In the genomic region with DNA sequence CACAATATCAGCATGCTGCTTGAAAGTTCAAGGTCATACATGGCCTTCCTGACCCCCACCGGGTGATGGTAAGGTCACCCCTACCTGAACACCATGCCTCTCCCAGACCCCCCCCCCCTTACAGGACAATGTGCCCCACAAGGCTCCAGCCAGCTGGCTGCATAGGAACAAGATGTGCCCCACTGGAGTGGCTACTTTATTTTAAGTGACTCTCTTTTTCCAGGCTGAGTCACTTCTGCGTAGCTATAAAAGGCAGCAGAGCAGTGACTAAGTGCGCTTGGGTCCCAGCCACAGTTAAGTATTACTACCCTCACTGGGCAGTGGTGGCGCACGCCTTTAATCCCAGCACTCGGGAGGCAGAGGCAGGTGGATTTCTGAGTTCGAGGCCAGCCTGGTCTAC, we compare ENCODE assay signal across 13 mouse cellular contexts.
DNase-seq lines count a peak whose midpoint lies in the region; TF ChIP-seq lines count a peak whose summit lies in the region.
"Had no signal": no experiment of that assay in that cellular context is flagged by ENCODE, and none has a peak within 500 bp of the region (broad histone marks: within the 10 kb centered on the region; RNA-seq: fewer than 3 reads in every experiment).

No protein-coding gene starts in this region.

- TF ChIP-seq EP300 in heart, adult 2 months (IDR thresholded peaks at IDR 0.05; ENCODE audit: insufficient read depth, low read depth, low read length): peak; percentile 82

- TF ChIP-seq CTCF in heart, adult 2 months (IDR thresholded peaks at IDR 0.05): peak; percentile 28; the same call in 1 of the 2 replicates

- H3K79me2 ChIP-seq in heart, adult 2 months (replicated peaks; ENCODE audit: control insufficient read depth, insufficient read depth, low read length): no peaks in the 10 kb centered on the region

- 58% methylated on average over 7 of the region's 7 CpGs for WGBS in heart, adult 2 months

- no peak overlapping the region for H3K9ac ChIP-seq in heart, adult 2 months (ENCODE audit: low read depth, low read length)
- H3K9ac ChIP-seq: neural tube, embryonic 15.5 days had no signal

- peaks cover 14% of the 10 kb centered on the region for H3K36me3 ChIP-seq in heart, adult 2 months (ENCODE audit: control insufficient read depth, insufficient read depth, low read length)

- peaks cover 8% of the 10 kb centered on the region for H3K4me1 ChIP-seq in heart, adult 2 months (ENCODE audit: control insufficient read depth, insufficient read depth, low read length)

- no peaks in the 10 kb centered on the region for H3K27me3 ChIP-seq in heart, adult 2 months (ENCODE audit: control insufficient read depth, insufficient read depth, low read length)
- H3K27me3 ChIP-seq: neural tube, embryonic 15.5 days had no signal

- H3K27ac ChIP-seq in heart, adult 2 months: peak overlapping the region; percentile 49; the same call in 1 of the 2 replicates
- H3K27ac ChIP-seq: neural tube, embryonic 15.5 days had no signal

- intact Hi-C loops in left cerebral cortex, postnatal 14 days (cut with DNase I): no loop called here
- intact Hi-C loops in left cerebral cortex, postnatal 4 days (cut with DNase I): no loop called here
- intact Hi-C loops in heart, adult 2 months (cut with DNase I): no loop called here

- H3K4me3 ChIP-seq in heart, adult 2 months: no peak overlapping the region
- H3K4me3 ChIP-seq: erythroblast, embryonic 14.5 days; neural tube, embryonic 15.5 days had no signal

- DNase-seq in left cerebral cortex, postnatal 14 days (ENCODE audit: low spot score in 2 of 2): peak; percentile 39 to 59
- DNase-seq in left cerebral cortex, postnatal 4 days: no peak
- DNase-seq in adrenal gland, adult 2 months: peak; percentile 84
- DNase-seq in heart, adult 2 months: peak in 1 of 2 experiments; percentile 64
- DNase-seq in lung, postnatal 25 days (ENCODE audit: low spot score): peak; percentile 75
- no peak for DNase-seq in natural killer cell, adult 2 months (ENCODE audit: low spot score in 2 of 2)
- no peak for DNase-seq in cerebellum, postnatal 25 days
- no peak for DNase-seq in thymus, postnatal 25 days
- DNase-seq: cerebellum, adult 9-11 months; gastrocnemius, postnatal 10 days; thymus, postnatal 14 days had no signal

- TF ChIP-seq POLR2A in heart, adult 2 months (IDR thresholded peaks at IDR 0.05; ENCODE audit: insufficient read depth, low read depth, low read length): no peak

Comparison
In these comparisons a context has a peak if more than half of its experiments do, and no peak if none do; other contexts are left out.
1. DNase-seq: peak in left cerebral cortex, postnatal 14 days (2 of 2), adrenal gland, adult 2 months (single experiment) and lung, postnatal 25 days (single experiment); none in left cerebral cortex, postnatal 4 days (single experiment), natural killer cell, adult 2 months (0 of 2), cerebellum, postnatal 25 days (0 of 2) and thymus, postnatal 25 days (single experiment).